Mouse (Mus musculus) forebrain, embryonic 16.5 days (tissue): ENCODE data around the gene Shld2. TPM values are rescaled to one million over a fixed set of nuclear protein-coding genes. Genes with fewer than 3 reads are reported as not detected.

Source experiments
- ATAC-seq: fragments of 200-750 bp; cut with Nextera tagmentation; 2 replicates; pipeline ENCODE4 v1.8.0; 2017; ENCODE audit warnings: mild to moderate bottlenecking, moderate library complexity
- H3K27ac ChIP-seq: fragments of 300-500 bp; sonication (generic); 2 replicates; pipeline ENCODE4 v1.5.1; 2014; ENCODE audit warnings: low read length, control low read depth
- H3K27me3 ChIP-seq: fragments of 300-500 bp; sonication (generic); replicated peaks from 2 replicates; pipeline ENCODE4 v1.6.1; 2014; ENCODE audit warnings: low read length; ENCODE audit not compliant: control insufficient read depth, insufficient read depth
- H3K36me3 ChIP-seq: fragments of 300-500 bp; sonication (generic); 2 replicates; pipeline ENCODE4 v1.6.1; 2014; ENCODE audit not compliant: control insufficient read depth, insufficient read depth
- H3K4me1 ChIP-seq: fragments of 300-500 bp; sonication (generic); replicated peaks from 2 replicates; pipeline ENCODE4 v1.6.1; 2014; ENCODE audit warnings: low read length; ENCODE audit not compliant: control insufficient read depth, insufficient read depth
- H3K4me2 ChIP-seq: fragments of 300-500 bp; sonication (generic); 2 replicates; pipeline ENCODE4 v1.6.1; 2014; ENCODE audit warnings: mild to moderate bottlenecking, low read length, control low read depth
- H3K4me3 ChIP-seq: fragments of 300-500 bp; sonication (generic); replicated peaks from 2 replicates; pipeline ENCODE4 v1.5.1; 2014; ENCODE audit warnings: mild to moderate bottlenecking, low read length, control low read depth
- H3K9ac ChIP-seq: fragments of 300-500 bp; sonication (generic); replicated peaks from 2 replicates; pipeline ENCODE4 v1.6.1; 2014; ENCODE audit warnings: low read depth, low read length, control low read depth
- H3K9me3 ChIP-seq: fragments of 300-500 bp; sonication (generic); 2 replicates; pipeline ENCODE4 v1.6.1; 2016; ENCODE audit warnings: low read length; ENCODE audit not compliant: control insufficient read depth
- WGBS: fragments of 180-500 bp; shearing (Covaris S2); extraction: QIAGEN DNeasy Blood & Tissue Kit; methylation state at CpG from one replicate; pipeline ENCODE4 v1.1.7; 2014; 5-methylcytosine and 5-hydroxymethylcytosine counted together
- polyA plus RNA-seq: library from polyadenylated mRNA; unstranded; fragments of >200 nt; fragmentation: Nextera tagmentation; extraction: Ambion mirVana; gene quantifications from 2 replicates; pipeline ENCODE4 v1.2.1, GENCODE M21; 2015

Shld2 gene
- polyA plus RNA-seq, 1 experiment from 2014 or later: 6.6 TPM

DNA sequence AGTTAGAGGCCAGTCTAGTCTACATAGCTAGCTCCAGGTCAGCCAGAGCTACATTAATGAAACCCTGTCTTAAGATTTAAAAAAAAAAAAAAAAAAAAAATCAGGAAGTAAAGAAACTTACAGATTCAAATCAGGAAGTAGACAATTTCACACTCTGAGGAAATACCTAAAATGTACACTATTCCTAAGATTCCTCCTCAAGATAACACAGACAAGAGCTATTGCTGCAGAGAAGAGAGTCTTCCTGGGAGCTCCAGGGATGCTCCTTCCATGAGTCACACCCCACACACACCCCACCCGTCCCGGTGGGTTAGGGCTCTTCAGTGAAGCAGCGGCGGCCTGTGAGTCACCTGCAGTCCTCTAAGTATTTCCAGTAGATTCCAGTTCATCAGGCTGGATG, 13.3 kb downstream of the Shld2 start:
- no peaks in the 10 kb centered on the region for H3K36me3 ChIP-seq
- H3K4me2 ChIP-seq: no peak overlapping the region
- H3K9ac ChIP-seq: no peak overlapping the region
- H3K4me1 ChIP-seq: no peaks in the 10 kb centered on the region
- no peak for ATAC-seq
- no peak overlapping the region for H3K27ac ChIP-seq
- WGBS: 81% methylated on average over 4 of the region's 4 CpGs
- no peak overlapping the region for H3K4me3 ChIP-seq
- no peaks in the 10 kb centered on the region for H3K9me3 ChIP-seq
- no peaks in the 10 kb centered on the region for H3K27me3 ChIP-seq

DNA sequence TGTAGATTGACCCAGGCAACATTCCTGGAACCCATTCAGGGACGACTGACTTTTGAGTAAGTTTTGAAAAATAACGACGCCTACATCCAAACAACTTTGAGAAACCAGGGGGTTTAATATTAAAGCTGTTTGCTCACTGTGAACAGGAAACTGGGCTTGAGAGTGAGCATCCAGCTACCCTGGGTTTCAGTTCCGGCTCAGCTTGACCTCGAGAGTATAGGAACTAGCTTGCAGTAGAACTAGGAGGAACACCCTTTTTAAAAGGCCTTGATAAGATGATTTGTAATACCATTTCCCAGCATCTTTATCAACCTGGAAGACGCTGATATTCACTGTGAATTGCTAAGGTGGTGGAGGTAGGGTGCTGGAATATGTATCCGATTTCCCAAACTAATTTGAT, 13.9 kb downstream of the Shld2 start:
- no peak overlapping the region for H3K4me2 ChIP-seq
- H3K27me3 ChIP-seq: no peaks in the 10 kb centered on the region
- H3K9me3 ChIP-seq: no peaks in the 10 kb centered on the region
- no peaks in the 10 kb centered on the region for H3K4me1 ChIP-seq
- H3K36me3 ChIP-seq: no peaks in the 10 kb centered on the region
- H3K9ac ChIP-seq: no peak overlapping the region
- ATAC-seq: no peak
- no peak overlapping the region for H3K4me3 ChIP-seq
- no peak overlapping the region for H3K27ac ChIP-seq
- 88% methylated on average over 7 of the region's 7 CpGs for WGBS

DNA sequence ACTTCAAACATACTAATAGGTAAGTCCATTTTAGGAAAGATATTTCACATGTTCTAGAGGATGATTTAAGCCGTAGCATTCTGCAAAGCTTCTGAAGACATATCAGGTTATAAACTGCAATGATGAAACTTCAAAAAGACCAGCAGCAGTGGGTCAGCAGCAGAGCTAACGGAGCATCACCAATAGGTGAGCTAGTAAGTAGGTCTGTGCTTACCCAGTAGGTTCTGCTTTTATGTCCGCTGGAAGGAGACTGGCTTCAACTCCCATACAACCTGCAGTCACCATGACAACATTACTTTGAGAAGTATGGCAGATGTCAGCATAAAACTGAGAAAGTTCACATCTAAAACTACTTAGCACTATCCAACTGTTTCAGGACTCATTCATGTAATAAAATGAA, 16.7 kb downstream of the Shld2 start:
- WGBS: 88% methylated on average over 3 of the region's 3 CpGs
- H3K4me2 ChIP-seq: no peak overlapping the region

DNA sequence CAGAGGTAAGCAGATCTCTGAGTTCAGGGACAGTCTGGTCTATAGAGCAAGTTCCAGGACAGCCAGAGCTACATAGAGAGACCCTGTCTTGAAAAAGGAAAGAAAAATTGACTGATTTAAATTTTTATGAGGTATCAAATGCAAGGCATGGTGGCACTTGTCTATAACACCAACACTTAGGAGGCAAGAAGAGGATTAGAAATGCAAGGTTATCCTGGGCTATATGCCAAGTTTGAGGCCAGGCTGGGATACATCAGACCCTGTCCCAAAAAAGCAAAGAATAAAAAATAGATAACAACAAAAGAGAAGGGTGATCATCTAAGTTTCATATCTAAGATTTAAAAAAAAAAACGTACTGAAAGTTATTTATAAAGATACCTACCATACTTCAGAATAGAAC, 20.1 kb downstream of the Shld2 start:
- H3K27me3 ChIP-seq: no peaks in the 10 kb centered on the region
- 48% methylated on average over 1 of the region's 1 CpGs for WGBS

More for the DNA sequence above, 16.7 kb downstream of the Shld2 start:
- no peaks in the 10 kb centered on the region for H3K4me1 ChIP-seq
- H3K27me3 ChIP-seq: no peaks in the 10 kb centered on the region
- H3K36me3 ChIP-seq: no peaks in the 10 kb centered on the region
- H3K9ac ChIP-seq: no peak overlapping the region
- ATAC-seq: no peak
- no peak overlapping the region for H3K27ac ChIP-seq
- no peaks in the 10 kb centered on the region for H3K9me3 ChIP-seq
- no peak overlapping the region for H3K4me3 ChIP-seq

DNA sequence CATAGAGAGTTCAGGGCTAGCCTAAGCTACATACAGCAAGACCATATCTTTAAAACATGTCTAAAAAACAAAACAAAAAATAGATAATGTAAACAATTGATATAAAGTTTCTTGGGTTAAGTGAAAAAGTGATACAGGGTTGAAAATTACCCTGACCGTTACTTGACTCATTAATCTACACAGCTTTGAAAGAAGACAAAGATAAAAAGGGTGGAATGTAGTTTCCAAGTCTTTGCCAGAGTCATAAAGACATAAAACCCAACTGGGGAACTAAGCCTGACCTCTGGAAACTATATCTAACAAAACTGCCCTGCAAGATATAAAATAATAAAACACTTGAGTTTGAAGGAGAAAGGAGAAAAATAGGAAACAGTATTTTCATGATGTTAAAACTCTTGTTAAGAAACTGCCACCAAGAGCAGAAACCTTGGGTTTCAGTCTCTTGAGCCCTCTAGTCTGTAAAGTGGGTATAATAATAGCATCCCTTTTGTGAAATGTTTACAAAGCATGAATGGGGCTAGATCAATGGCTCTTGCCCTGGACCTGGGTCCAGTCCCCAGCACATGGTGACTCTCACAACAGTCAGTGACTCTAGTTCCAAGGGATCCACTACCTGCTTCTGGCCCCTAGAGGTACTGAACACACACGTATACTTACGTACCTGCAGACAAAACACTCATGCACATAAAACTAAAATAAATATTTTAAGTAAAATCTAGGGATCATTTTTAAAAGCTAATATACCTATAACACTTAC, 20.9 kb downstream of the Shld2 start:
- no peaks in the 10 kb centered on the region for H3K27me3 ChIP-seq
- no peaks in the 10 kb centered on the region for H3K36me3 ChIP-seq
- H3K9me3 ChIP-seq: no peaks in the 10 kb centered on the region
- WGBS: 92% methylated on average over 3 of the region's 3 CpGs
- H3K27ac ChIP-seq: no peak overlapping the region
- H3K4me1 ChIP-seq: no peaks in the 10 kb centered on the region
- H3K4me2 ChIP-seq: no peak overlapping the region
- H3K4me3 ChIP-seq: no peak overlapping the region
- no peak for ATAC-seq
- no peak overlapping the region for H3K9ac ChIP-seq

More for the DNA sequence above, 20.1 kb downstream of the Shld2 start:
- Histone ChIP-seq H3K4me1 (no peaks in the 10 kb centered on the region), H3K36me3 (no peaks in the 10 kb centered on the region), H3K4me2 (no peak overlapping the region), H3K4me3 (no peak overlapping the region), H3K9me3 (no peaks in the 10 kb centered on the region), H3K27ac (no peak overlapping the region), H3K9ac (no peak overlapping the region)
- no peak for ATAC-seq

DNA sequence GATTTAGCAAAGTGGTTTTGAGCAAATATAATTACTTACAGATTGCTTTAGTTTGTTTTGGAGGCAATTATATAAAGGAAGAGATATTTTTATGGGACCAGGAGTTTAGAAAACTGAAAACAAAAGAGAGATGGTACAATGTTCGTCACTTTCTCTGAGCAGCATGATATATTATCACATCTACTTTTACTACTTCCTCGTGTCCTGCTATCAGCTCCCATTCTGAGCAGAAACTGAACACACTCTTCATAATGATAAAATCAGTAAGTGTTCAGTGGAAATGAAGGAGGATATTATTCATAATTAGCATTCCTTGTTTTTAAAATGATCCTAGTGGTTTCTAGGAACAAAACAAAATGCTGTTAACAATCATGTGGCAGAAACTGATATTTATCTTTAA, 21.9 kb downstream of the Shld2 start:
- Histone ChIP-seq H3K27ac (no peak overlapping the region), H3K4me2 (no peak overlapping the region), H3K27me3 (no peaks in the 10 kb centered on the region), H3K36me3 (no peaks in the 10 kb centered on the region), H3K4me3 (no peak overlapping the region), H3K4me1 (no peaks in the 10 kb centered on the region), H3K9me3 (no peaks in the 10 kb centered on the region), H3K9ac (no peak overlapping the region)
- ATAC-seq: no peak
- WGBS: 71% methylated on average over 2 of the region's 2 CpGs

DNA sequence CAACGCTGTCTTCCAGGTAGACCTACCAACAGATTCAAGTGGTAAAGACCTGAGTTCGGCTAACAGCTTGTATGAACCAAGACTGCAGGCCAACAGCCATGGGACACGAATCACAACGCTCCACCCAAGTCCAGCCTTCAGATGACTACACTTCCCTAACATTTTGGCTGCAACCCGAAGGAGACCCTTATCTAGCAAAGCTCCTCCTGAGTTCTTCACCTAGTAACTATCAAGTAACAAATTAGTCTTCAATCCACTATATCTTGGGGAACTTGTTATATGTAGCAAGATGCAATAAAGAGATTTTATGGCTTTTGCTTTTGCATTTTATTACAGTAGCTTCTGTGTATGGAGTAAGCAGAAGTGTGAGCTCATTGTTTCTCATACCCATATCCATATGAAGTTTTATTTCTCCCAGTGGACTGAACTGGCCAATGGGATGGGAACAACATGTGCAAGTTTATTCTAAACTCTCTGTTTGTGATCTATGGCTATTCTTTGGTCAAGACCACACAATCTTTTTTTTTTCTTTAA, 28.5 kb downstream of the Shld2 start:
- WGBS: 96% methylated on average over 5 of the region's 5 CpGs
- Histone ChIP-seq H3K27ac (no peak overlapping the region), H3K9ac (no peak overlapping the region), H3K4me3 (no peak overlapping the region), H3K9me3 (no peaks in the 10 kb centered on the region), H3K4me2 (no peak overlapping the region), H3K4me1 (no peaks in the 10 kb centered on the region), H3K36me3 (no peaks in the 10 kb centered on the region), H3K27me3 (no peaks in the 10 kb centered on the region)
- ATAC-seq: no peak

- Histone ChIP-seq H3K4me2 (no peak overlapping the region), H3K4me3 (no peak overlapping the region), H3K27me3 (no peaks in the 10 kb centered on the region), H3K36me3 (no peaks in the 10 kb centered on the region), H3K9me3 (no peaks in the 10 kb centered on the region), H3K4me1 (no peaks in the 10 kb centered on the region), H3K9ac (no peak overlapping the region), H3K27ac (no peak overlapping the region)
- 86% methylated on average over 2 of the region's 2 CpGs for WGBS
- ATAC-seq: no peak
Measured at GRCm38 (mm10) chr14:34280798-34281197, 29.5 kb downstream of the Shld2 start.

DNA sequence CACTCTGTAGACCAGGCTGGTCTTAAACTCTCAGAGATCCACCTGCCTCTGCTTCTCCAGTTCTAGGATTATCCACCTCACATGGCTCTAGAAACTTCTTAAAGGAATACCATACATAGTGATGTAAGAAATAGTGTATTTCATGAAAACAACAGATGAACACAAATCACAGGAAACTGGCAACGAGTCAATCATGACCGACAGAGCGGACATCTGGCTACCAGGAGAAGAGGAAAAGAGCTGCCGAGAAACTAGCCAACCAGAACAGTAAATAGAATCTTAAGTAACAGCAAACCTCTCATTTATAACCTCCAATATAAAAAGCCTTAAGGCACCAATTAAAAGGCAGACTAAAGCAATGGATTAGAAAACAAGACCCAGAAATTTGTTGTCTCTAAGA, 30.6 kb downstream of the Shld2 start:
- ATAC-seq: no peak
- 73% methylated on average over 4 of the region's 4 CpGs for WGBS
- H3K36me3 ChIP-seq: no peaks in the 10 kb centered on the region

More for the DNA sequence above, 30.6 kb downstream of the Shld2 start:
- H3K9ac ChIP-seq: no peak overlapping the region
- H3K27me3 ChIP-seq: no peaks in the 10 kb centered on the region
- no peaks in the 10 kb centered on the region for H3K4me1 ChIP-seq
- no peaks in the 10 kb centered on the region for H3K9me3 ChIP-seq
- no peak overlapping the region for H3K27ac ChIP-seq
- no peak overlapping the region for H3K4me2 ChIP-seq
- H3K4me3 ChIP-seq: no peak overlapping the region
